Mouse (Mus musculus) forelimb bud, embryonic 11.5 days (tissue): Measurements from ENCODE around the gene Defb7.
A peak's percentile ranks its signal among the peaks of the same experiment; 100 is the strongest.

Experiments used
- DNase-seq: peaks from one replicate; pipeline ENCODE4 v3.0.0-alpha.2; 2012; ENCODE audit warnings: low read depth, low spot score

Gene Defb7

GRCm38 (mm10) chr8:19494797-19495196 lies at the start of gene Defb7:
Gene Defb7, plus strand, starts transcription at chr8:19495097.
- no peak for DNase-seq

GRCm38 (mm10) chr8:19446378-19446777 lies 48.5 kb upstream of the Defb7 start:
- no peak for DNase-seq

- DNase-seq, result no peak
Observed at GRCm38 (mm10) chr8:19461355-19461754, 33.5 kb upstream of the Defb7 start.

GRCm38 (mm10) chr8:19469026-19469425 lies 25.9 kb upstream of the Defb7 start:
- no peak for DNase-seq

- no peak for DNase-seq
Observed at GRCm38 (mm10) chr8:19500524-19500923, 5.6 kb downstream of the Defb7 start.

- peak; percentile 8 for DNase-seq
Observed at GRCm38 (mm10) chr8:19535195-19535829, 40.4 kb downstream of the Defb7 start.

- DNase-seq, result no peak
Observed at GRCm38 (mm10) chr8:19540376-19540775, 45.5 kb downstream of the Defb7 start.
